Mouse (Mus musculus) intestine, postnatal 0 days (tissue): Measurements from ENCODE around the gene Neurl1a. TPM values are rescaled to one million over a fixed set of nuclear protein-coding genes. Genes with fewer than 3 reads are reported as not detected.

Source experiments
- ATAC-seq: fragments of 200-750 bp; cut with Nextera tagmentation; 2 replicates; pipeline ENCODE4 v1.8.0; 2017; ENCODE audit warnings: mild to moderate bottlenecking, moderate TSS enrichment, moderate library complexity
- H3K27ac ChIP-seq: fragments of 300-500 bp; sonication (generic); 2 replicates; pipeline ENCODE4 v1.5.1; 2014; ENCODE audit warnings: mild to moderate bottlenecking, low read depth, low read length, moderate library complexity
- H3K27me3 ChIP-seq: fragments of 300-500 bp; sonication (generic); replicated peaks from 2 replicates; pipeline ENCODE4 v1.6.1; 2014; ENCODE audit warnings: low read length, mixed read lengths; ENCODE audit not compliant: control insufficient read depth, insufficient read depth
- H3K36me3 ChIP-seq: fragments of 300-500 bp; sonication (generic); 2 replicates; pipeline ENCODE4 v1.6.1; 2014; ENCODE audit warnings: mild to moderate bottlenecking, moderate library complexity; ENCODE audit not compliant: control insufficient read depth, insufficient read depth
- H3K4me1 ChIP-seq: fragments of 300-500 bp; sonication (generic); replicated peaks from 2 replicates; pipeline ENCODE4 v1.6.1; 2014; ENCODE audit warnings: antibody characterized with exemption, low read length, mixed read lengths; ENCODE audit not compliant: control insufficient read depth, insufficient read depth
- H3K4me2 ChIP-seq: fragments of 300-500 bp; sonication (generic); replicated peaks from 2 replicates; pipeline ENCODE4 v1.6.1; 2014; ENCODE audit warnings: low read depth, mild to moderate bottlenecking, moderate library complexity
- H3K4me3 ChIP-seq: fragments of 300-500 bp; sonication (generic); 2 replicates; pipeline ENCODE4 v1.5.1; 2014; ENCODE audit warnings: low read depth, low read length
- H3K9ac ChIP-seq: fragments of 300-500 bp; sonication (generic); 2 replicates; pipeline ENCODE4 v1.6.1; 2014; ENCODE audit warnings: mild to moderate bottlenecking, low read depth, low read length
- H3K9me3 ChIP-seq: fragments of 300-500 bp; sonication (generic); 2 replicates; pipeline ENCODE4 v1.6.1; 2016; ENCODE audit warnings: mixed run types; ENCODE audit not compliant: control insufficient read depth
- CTCF ChIP-seq: sonication (generic); IDR thresholded peaks from 2 replicates; pipeline ENCODE4 v1.5.1; 2016; ENCODE audit warnings: low read depth, mild to moderate bottlenecking, control low read depth, antibody characterized with exemption, moderate library complexity
- WGBS: fragments of 180-500 bp; shearing (Covaris S2); extraction: QIAGEN DNeasy Blood & Tissue Kit; methylation state at CpG from one replicate; pipeline ENCODE4 v1.1.7; 2014; 5-methylcytosine and 5-hydroxymethylcytosine counted together
- polyA plus RNA-seq: library from polyadenylated mRNA; unstranded; fragments of >200 nt; fragmentation: Nextera tagmentation; extraction: Ambion mirVana; gene quantifications from 2 replicates; pipeline ENCODE4 v1.2.1, GENCODE M21; 2015

Neurl1a gene
- polyA plus RNA-seq, 1 experiment from 2014 or later: 2.4 TPM

GRCm38 (mm10) chr19:47184736-47185135 lies 6.1 kb downstream of the Neurl1a start:
- H3K27ac ChIP-seq: no peak overlapping the region
- H3K4me1 ChIP-seq: no peaks in the 10 kb centered on the region
- H3K36me3 ChIP-seq: no peaks in the 10 kb centered on the region
- no peak for ATAC-seq
- 47% methylated on average over 4 of the region's 4 CpGs for WGBS
- TF ChIP-seq CTCF: no peak
- no peak overlapping the region for H3K4me3 ChIP-seq
- no peak overlapping the region for H3K4me2 ChIP-seq
- H3K9me3 ChIP-seq: no peaks in the 10 kb centered on the region
- H3K9ac ChIP-seq: no peak overlapping the region
- H3K27me3 ChIP-seq: peaks cover 4% of the 10 kb centered on the region

- no peak overlapping the region for H3K4me2 ChIP-seq
- H3K36me3 ChIP-seq: no peaks in the 10 kb centered on the region
- H3K9ac ChIP-seq: no peak overlapping the region
- no peak for ATAC-seq
- no peaks in the 10 kb centered on the region for H3K4me1 ChIP-seq
- H3K4me3 ChIP-seq: no peak overlapping the region
- H3K9me3 ChIP-seq: no peaks in the 10 kb centered on the region
- 48% methylated on average over 15 of the region's 15 CpGs for WGBS
- H3K27me3 ChIP-seq: no peaks in the 10 kb centered on the region
- no peak for TF ChIP-seq CTCF
- H3K27ac ChIP-seq: no peak overlapping the region
Observed at GRCm38 (mm10) chr19:47186514-47187275, 8.1 kb downstream of the Neurl1a start.

- 76% methylated on average over 11 of the region's 11 CpGs for WGBS
- Histone ChIP-seq H3K27me3 (no peaks in the 10 kb centered on the region), H3K4me3 (no peak overlapping the region), H3K9me3 (no peaks in the 10 kb centered on the region), H3K4me2 (no peak overlapping the region), H3K4me1 (no peaks in the 10 kb centered on the region), H3K36me3 (no peaks in the 10 kb centered on the region), H3K27ac (no peak overlapping the region), H3K9ac (no peak overlapping the region)
- no peak for ATAC-seq
- no peak for TF ChIP-seq CTCF
Observed at GRCm38 (mm10) chr19:47188515-47189128, 10.0 kb downstream of the Neurl1a start.

GRCm38 (mm10) chr19:47192158-47192557 lies 13.5 kb downstream of the Neurl1a start:
- ATAC-seq: no peak
- 92% methylated on average over 5 of the region's 5 CpGs for WGBS
- Histone ChIP-seq H3K4me2 (no peak overlapping the region), H3K4me1 (no peaks in the 10 kb centered on the region), H3K27me3 (no peaks in the 10 kb centered on the region), H3K4me3 (no peak overlapping the region), H3K27ac (no peak overlapping the region), H3K9ac (no peak overlapping the region), H3K36me3 (no peaks in the 10 kb centered on the region), H3K9me3 (no peaks in the 10 kb centered on the region)
- TF ChIP-seq CTCF: no peak

GRCm38 (mm10) chr19:47198671-47199350 lies 20.2 kb downstream of the Neurl1a start:
- no peaks in the 10 kb centered on the region for H3K27me3 ChIP-seq
- no peaks in the 10 kb centered on the region for H3K9me3 ChIP-seq
- 0 out of 2 replicates have a peak, but pooled peaks cover 2% of the 10 kb centered on the region for H3K4me1 ChIP-seq
- no peak overlapping the region for H3K4me2 ChIP-seq
- 83% methylated on average over 13 of the region's 13 CpGs for WGBS
- no peaks in the 10 kb centered on the region for H3K36me3 ChIP-seq
- ATAC-seq: no peak
- no peak overlapping the region for H3K27ac ChIP-seq
- H3K9ac ChIP-seq: no peak overlapping the region
- H3K4me3 ChIP-seq: no peak overlapping the region
- no peak for TF ChIP-seq CTCF

GRCm38 (mm10) chr19:47201972-47202371 lies 23.4 kb downstream of the Neurl1a start:
- ATAC-seq: no peak
- H3K4me1 ChIP-seq: 0 out of 2 replicates have a peak, but pooled peaks cover 2% of the 10 kb centered on the region

More at GRCm38 (mm10) chr19:47201972-47202371, 23.4 kb downstream of the Neurl1a start:
- H3K27me3 ChIP-seq: no peaks in the 10 kb centered on the region
- H3K4me3 ChIP-seq: no peak overlapping the region
- no peaks in the 10 kb centered on the region for H3K9me3 ChIP-seq
- H3K4me2 ChIP-seq: no peak overlapping the region
- TF ChIP-seq CTCF: no peak
- 27% methylated on average over 12 of the region's 12 CpGs for WGBS
- H3K27ac ChIP-seq: no peak overlapping the region; the same call in 1 of the 2 replicates
- no peaks in the 10 kb centered on the region for H3K36me3 ChIP-seq
- no peak overlapping the region for H3K9ac ChIP-seq
